Mouse (Mus musculus): ENCODE results near the gene Man1c1. TPM values are rescaled to one million over a fixed set of nuclear protein-coding genes. Genes with fewer than 3 reads are reported as not detected.
A peak's percentile ranks its signal among the peaks of the same experiment; 100 is the strongest.

Man1c1 gene
- polyA plus RNA-seq, 1 experiment from 2014 or later: 2.8 TPM

GRCm38 (mm10) chr4:134603553-134603952, 100.5 kb downstream of the Man1c1 start:
- no peaks in the 10 kb centered on the region for H3K27me3 ChIP-seq (ENCODE audit: low read depth, poor library complexity, severe bottlenecking)
- no peak overlapping the region for H3K27ac ChIP-seq (replicated peaks)
- no peak for DNase-seq (ENCODE audit: low spot score)
- no peak overlapping the region for H3K4me3 ChIP-seq
- peaks cover 40% of the 10 kb centered on the region for H3K4me1 ChIP-seq
- no peaks in the 10 kb centered on the region for H3K36me3 ChIP-seq
- WGBS: 57% methylated on average over 5 of the region's 5 CpGs
- H3K9me3 ChIP-seq (replicated peaks): no peaks in the 10 kb centered on the region

GRCm38 (mm10) chr4:134602610-134603009, 101.5 kb downstream of the Man1c1 start:
- no peaks in the 10 kb centered on the region for H3K36me3 ChIP-seq
- no peak for DNase-seq (ENCODE audit: low spot score)
- WGBS: 82% methylated on average over 3 of the region's 3 CpGs
- no peaks in the 10 kb centered on the region for H3K9me3 ChIP-seq (replicated peaks)
- H3K27ac ChIP-seq (replicated peaks): peak overlapping the region; percentile 7; the same call in 1 of the 2 replicates
- peaks cover 38% of the 10 kb centered on the region for H3K4me1 ChIP-seq
- no peak overlapping the region for H3K4me3 ChIP-seq
- H3K27me3 ChIP-seq (ENCODE audit: low read depth, poor library complexity, severe bottlenecking): no peaks in the 10 kb centered on the region

- H3K4me3 ChIP-seq: no peak overlapping the region
- H3K9me3 ChIP-seq (replicated peaks): no peaks in the 10 kb centered on the region
- H3K36me3 ChIP-seq: no peaks in the 10 kb centered on the region
- DNase-seq (ENCODE audit: low spot score): no peak
- no peaks in the 10 kb centered on the region for H3K27me3 ChIP-seq (ENCODE audit: low read depth, poor library complexity, severe bottlenecking)
- H3K4me1 ChIP-seq: peaks cover 40% of the 10 kb centered on the region
- WGBS: 65% methylated on average over 7 of the region's 7 CpGs
- 0 out of 2 replicates have a peak overlapping the region, but pooled peaks have one; percentile 17 for H3K27ac ChIP-seq (replicated peaks)
Measured at GRCm38 (mm10) chr4:134601981-134602380, 102.1 kb downstream of the Man1c1 start.

- Histone ChIP-seq H3K36me3 (no peaks in the 10 kb centered on the region), H3K27me3 (ENCODE audit: low read depth, poor library complexity, severe bottlenecking) (no peaks in the 10 kb centered on the region), H3K27ac (replicated peaks) (no peak overlapping the region), H3K4me3 (no peak overlapping the region), H3K4me1 (peaks cover 40% of the 10 kb centered on the region), H3K9me3 (replicated peaks) (no peaks in the 10 kb centered on the region)
- WGBS: 57% methylated on average over 8 of the region's 8 CpGs
- DNase-seq (ENCODE audit: low spot score): no peak
Measured at GRCm38 (mm10) chr4:134601404-134601803, 102.7 kb downstream of the Man1c1 start.

- 84% methylated on average over 7 of the region's 7 CpGs for WGBS
- Histone ChIP-seq H3K36me3 (no peaks in the 10 kb centered on the region), H3K4me3 (no peak overlapping the region), H3K27me3 (ENCODE audit: low read depth, poor library complexity, severe bottlenecking) (no peaks in the 10 kb centered on the region), H3K9me3 (replicated peaks) (no peaks in the 10 kb centered on the region), H3K4me1 (peaks cover 40% of the 10 kb centered on the region), H3K27ac (replicated peaks) (no peak overlapping the region)
- DNase-seq (ENCODE audit: low spot score): no peak
Measured at GRCm38 (mm10) chr4:134600777-134601176, 103.3 kb downstream of the Man1c1 start.

GRCm38 (mm10) chr4:134600060-134600459, 104.0 kb downstream of the Man1c1 start:
- 89% methylated on average over 9 of the region's 9 CpGs for WGBS
- no peak overlapping the region for H3K4me3 ChIP-seq
- H3K27ac ChIP-seq (replicated peaks): no peak overlapping the region
- no peak for DNase-seq (ENCODE audit: low spot score)
- H3K9me3 ChIP-seq (replicated peaks): no peaks in the 10 kb centered on the region
- H3K36me3 ChIP-seq: no peaks in the 10 kb centered on the region
- no peaks in the 10 kb centered on the region for H3K27me3 ChIP-seq (ENCODE audit: low read depth, poor library complexity, severe bottlenecking)
- peaks cover 40% of the 10 kb centered on the region for H3K4me1 ChIP-seq

- WGBS: 88% methylated on average over 10 of the region's 10 CpGs
- no peaks in the 10 kb centered on the region for H3K27me3 ChIP-seq (ENCODE audit: low read depth, poor library complexity, severe bottlenecking)
- no peak overlapping the region for H3K4me3 ChIP-seq
- H3K27ac ChIP-seq (replicated peaks): peak overlapping the region; percentile 4; the same call in 1 of the 2 replicates
- H3K4me1 ChIP-seq: peaks cover 16% of the 10 kb centered on the region
- no peaks in the 10 kb centered on the region for H3K9me3 ChIP-seq (replicated peaks)
- no peaks in the 10 kb centered on the region for H3K36me3 ChIP-seq
- DNase-seq (ENCODE audit: low spot score): no peak
Measured at GRCm38 (mm10) chr4:134596816-134597692, 107.0 kb downstream of the Man1c1 start.

- Histone ChIP-seq H3K36me3 (no peaks in the 10 kb centered on the region), H3K9me3 (replicated peaks) (no peaks in the 10 kb centered on the region), H3K27ac (replicated peaks) (no peak overlapping the region), H3K27me3 (ENCODE audit: low read depth, poor library complexity, severe bottlenecking) (no peaks in the 10 kb centered on the region), H3K4me3 (no peak overlapping the region), H3K4me1 (peaks cover 9% of the 10 kb centered on the region)
- WGBS: 94% methylated on average over 10 of the region's 10 CpGs
- no peak for DNase-seq (ENCODE audit: low spot score)
Measured at GRCm38 (mm10) chr4:134594731-134595439, 109.2 kb downstream of the Man1c1 start.

GRCm38 (mm10) chr4:134592442-134592841, 111.6 kb downstream of the Man1c1 start:
- WGBS: 87% methylated on average over 4 of the region's 4 CpGs
- Histone ChIP-seq H3K4me3 (no peak overlapping the region), H3K4me1 (peaks cover 17% of the 10 kb centered on the region), H3K9me3 (replicated peaks) (no peaks in the 10 kb centered on the region), H3K27me3 (ENCODE audit: low read depth, poor library complexity, severe bottlenecking) (no peaks in the 10 kb centered on the region), H3K27ac (replicated peaks) (no peak overlapping the region), H3K36me3 (0 out of 2 replicates have a peak, but pooled peaks cover 5% of the 10 kb centered on the region)
- DNase-seq (ENCODE audit: low spot score): no peak

- 57% methylated on average over 11 of the region's 11 CpGs for WGBS
- H3K9me3 ChIP-seq (replicated peaks): no peaks in the 10 kb centered on the region
- DNase-seq (ENCODE audit: low spot score): no peak
- no peaks in the 10 kb centered on the region for H3K27me3 ChIP-seq (ENCODE audit: low read depth, poor library complexity, severe bottlenecking)
- no peak overlapping the region for H3K4me3 ChIP-seq
- H3K27ac ChIP-seq (replicated peaks): peak overlapping the region; percentile 19; the same call in 1 of the 2 replicates
- peaks cover 20% of the 10 kb centered on the region for H3K4me1 ChIP-seq
- 0 out of 2 replicates have a peak, but pooled peaks cover 5% of the 10 kb centered on the region for H3K36me3 ChIP-seq
Measured at GRCm38 (mm10) chr4:134591506-134592061, 112.5 kb downstream of the Man1c1 start.

GRCm38 (mm10) chr4:134590227-134590926, 113.7 kb downstream of the Man1c1 start:
- Histone ChIP-seq H3K4me3 (no peak overlapping the region), H3K9me3 (replicated peaks) (no peaks in the 10 kb centered on the region), H3K4me1 (peaks cover 20% of the 10 kb centered on the region), H3K36me3 (0 out of 2 replicates have a peak, but pooled peaks cover 5% of the 10 kb centered on the region), H3K27ac (replicated peaks) (no peak overlapping the region), H3K27me3 (ENCODE audit: low read depth, poor library complexity, severe bottlenecking) (no peaks in the 10 kb centered on the region)
- 83% methylated on average over 10 of the region's 10 CpGs for WGBS
- no peak for DNase-seq (ENCODE audit: low spot score)

- H3K27ac ChIP-seq (replicated peaks): no peak overlapping the region
- peaks cover 20% of the 10 kb centered on the region for H3K4me1 ChIP-seq
- no peak for DNase-seq (ENCODE audit: low spot score)
- H3K27me3 ChIP-seq (ENCODE audit: low read depth, poor library complexity, severe bottlenecking): no peaks in the 10 kb centered on the region
- H3K36me3 ChIP-seq: 0 out of 2 replicates have a peak, but pooled peaks cover 5% of the 10 kb centered on the region
- no peaks in the 10 kb centered on the region for H3K9me3 ChIP-seq (replicated peaks)
- no peak overlapping the region for H3K4me3 ChIP-seq
- 74% methylated on average over 9 of the region's 9 CpGs for WGBS
Measured at GRCm38 (mm10) chr4:134589786-134590185, 114.3 kb downstream of the Man1c1 start.
